Mouse (Mus musculus) cortical plate, adult 2 months (tissue): ENCODE measurements around the gene Myl6.

ENCODE experiments used
- CTCF ChIP-seq: fragments of 200-500 bp; IDR thresholded peaks from 2 replicates; pipeline ENCODE4 v1.5.1; 2011; ENCODE audit warnings: mild to moderate bottlenecking, control low read depth, low read length; ENCODE audit not compliant: insufficient read depth; ENCODE audit errors: extremely low read depth
- POLR2A ChIP-seq: fragments of 200-500 bp; IDR thresholded peaks from 2 replicates; pipeline ENCODE4 v1.6.1; 2011; ENCODE audit warnings: mild to moderate bottlenecking, low read length, control low read depth; ENCODE audit not compliant: insufficient read depth; ENCODE audit errors: extremely low read depth

- TF ChIP-seq POLR2A (no peak), CTCF (no peak)
These were observed 8.4 kb upstream of the Myl6 start for GRCm38 (mm10) chr10:128502341-128502740.
